Mouse (Mus musculus) CD4-positive helper T cell, adult 2 months (primary cell): ENCODE measurements at regions not wholly inside any gene's neighbourhood (a gene's known extent, or its start where the extent isn't known, plus 50 kb on each side); places are given as distances from the start of the nearest gene placed in this dataset.

ENCODE experiments used
- DNase-seq: peaks from one replicate; pipeline ENCODE4 v3.0.0-alpha.2; 2012; ENCODE audit warnings: low read depth, missing footprints, low spot score

DNA sequence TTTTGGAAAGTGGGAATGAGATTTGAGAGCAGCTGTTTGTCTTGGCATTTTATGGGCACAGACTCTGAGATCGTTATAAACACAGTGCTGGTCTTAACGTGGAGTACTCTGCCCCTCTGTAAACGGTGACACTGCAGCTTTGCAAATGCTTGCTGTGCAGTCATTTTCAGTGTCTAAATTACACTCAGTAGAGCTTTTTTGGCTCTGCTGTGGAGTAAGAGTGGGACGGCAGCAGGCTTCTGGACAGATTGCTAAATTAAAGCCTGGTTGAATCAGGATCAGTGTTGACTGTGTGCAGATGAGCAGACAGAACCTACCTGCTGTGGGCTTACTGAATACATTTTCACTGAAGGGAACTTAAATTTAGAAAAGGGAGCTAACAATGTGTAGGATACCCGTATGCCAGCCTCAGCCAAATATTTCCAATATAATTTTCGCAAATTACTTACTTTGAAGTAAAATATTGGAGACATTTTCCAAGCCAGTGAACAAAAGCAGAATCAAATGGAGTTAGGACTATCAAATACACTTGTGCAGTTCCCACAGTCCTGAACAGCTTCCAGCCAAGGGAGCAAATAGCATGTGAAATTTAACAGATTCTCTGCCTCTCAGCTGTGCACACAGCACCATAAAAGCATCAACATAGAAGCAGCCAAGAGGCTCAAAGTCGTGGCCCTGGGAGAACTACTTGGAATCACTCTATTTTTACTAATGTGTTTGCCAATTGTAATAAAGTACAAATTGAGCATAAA, 148.1 kb upstream of the Stac start:
- DNase-seq = no peak

DNA sequence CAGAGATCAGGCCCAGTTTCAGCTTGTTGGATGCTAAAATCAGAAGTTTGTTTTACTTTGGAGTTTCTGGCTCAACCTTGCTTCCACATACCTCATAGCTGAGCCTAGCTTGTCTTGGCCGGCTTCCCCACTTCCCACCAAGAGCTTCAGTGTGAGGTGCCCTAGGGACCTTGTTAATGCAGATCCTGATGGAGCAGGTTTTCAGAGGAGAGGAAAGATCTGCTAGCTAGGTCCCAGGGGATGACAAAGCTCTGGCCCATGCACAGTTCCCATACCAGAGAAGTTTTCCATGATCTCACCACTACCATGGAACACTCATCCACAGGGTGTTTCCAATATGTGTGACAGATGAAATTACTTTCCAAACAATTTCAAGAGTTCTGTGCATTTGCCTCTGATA, 131.9 kb upstream of the Stac start:
- DNase-seq = no peak

DNA sequence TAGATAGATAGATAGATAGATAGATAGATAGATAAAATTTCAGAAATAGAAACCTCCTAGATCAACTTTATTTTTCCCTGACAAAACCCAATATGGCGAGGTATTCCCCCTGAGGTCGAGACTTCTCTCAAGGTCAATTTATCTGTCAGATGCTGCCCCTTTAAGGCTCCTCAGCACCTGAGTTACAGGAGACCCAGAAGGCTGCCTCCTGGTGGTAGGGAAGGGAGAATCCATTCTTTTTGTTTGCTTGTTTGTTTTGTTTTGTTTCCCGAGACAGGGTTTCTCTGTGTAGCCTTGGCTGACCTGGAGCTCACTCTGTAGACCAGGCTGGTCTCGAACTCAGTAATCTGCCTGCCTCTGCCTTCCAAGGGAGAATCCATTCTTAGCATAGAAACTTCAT, 127.3 kb upstream of the Stac start:
- DNase-seq = no peak

GRCm38 (mm10) chr9:111804931-111805330, 114.8 kb upstream of the Stac start:
- DNase-seq = no peak

GRCm38 (mm10) chr9:111801381-111801780, 111.2 kb upstream of the Stac start:
- DNase-seq = no peak

- DNase-seq = no peak
Observed at GRCm38 (mm10) chr9:111800869-111801268, 110.7 kb upstream of the Stac start.

GRCm38 (mm10) chr9:111778981-111779380, 88.8 kb upstream of the Stac start:
- DNase-seq = no peak

GRCm38 (mm10) chr9:111777433-111778135, 87.4 kb upstream of the Stac start:
- DNase-seq = no peak

DNA sequence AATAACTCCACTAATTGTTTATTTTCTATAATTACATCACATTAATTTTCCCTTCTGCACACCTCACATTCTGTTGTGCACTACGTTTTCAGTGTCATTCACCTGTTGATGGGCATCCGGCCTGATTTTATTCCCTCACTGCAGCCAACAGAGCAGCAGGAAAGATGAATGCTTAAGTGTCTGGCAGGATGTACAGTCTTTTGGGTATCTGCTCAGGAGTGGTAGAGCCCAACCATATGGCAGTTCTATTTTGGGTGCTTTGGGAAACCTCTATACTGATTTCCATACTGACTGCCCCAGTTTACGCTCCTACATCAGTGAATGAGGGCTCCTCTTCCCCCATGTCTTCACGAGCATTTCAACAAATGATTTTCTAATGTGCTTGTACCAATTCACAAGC, 84.1 kb upstream of the Stac start:
- no peak for DNase-seq

DNA sequence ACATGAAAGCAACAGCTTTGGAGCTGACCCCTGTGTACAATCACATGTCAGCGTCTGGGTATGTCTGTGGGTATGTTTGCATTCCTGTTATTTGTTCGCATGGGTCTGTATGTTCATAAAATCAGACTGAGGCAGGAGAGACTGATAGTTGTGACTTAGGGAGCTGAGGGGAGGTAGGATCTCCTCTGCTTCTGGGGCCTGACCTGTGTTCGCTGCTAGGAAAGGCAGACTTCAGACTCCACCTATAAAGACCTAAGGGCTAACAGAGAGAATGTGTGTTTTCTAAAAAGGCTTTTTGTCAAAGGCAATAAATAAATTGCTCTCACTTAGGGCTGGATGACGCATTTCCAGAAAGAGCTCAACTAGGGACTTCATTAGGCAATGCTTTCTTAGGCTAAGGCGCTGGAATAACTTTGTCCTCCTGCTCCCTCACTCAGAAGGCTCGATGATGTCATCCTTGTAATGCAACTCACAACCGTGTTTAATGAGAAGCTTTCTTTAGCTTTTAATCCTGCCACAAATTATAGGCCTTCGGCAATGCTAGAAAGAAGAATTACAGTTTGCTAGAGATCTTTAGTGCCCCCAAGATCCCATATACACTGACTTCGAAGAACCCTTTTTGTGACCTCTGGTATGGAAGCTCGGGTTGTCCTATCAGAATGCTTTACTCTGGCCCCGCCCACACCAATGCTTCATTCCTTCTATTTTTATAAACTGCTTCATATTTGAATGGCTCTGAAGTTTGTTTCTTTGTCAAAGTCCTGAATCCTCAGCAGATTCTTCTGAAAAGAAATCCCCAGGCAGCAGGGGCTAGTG, 72.7 kb upstream of the Stac start:
- no peak for DNase-seq

DNA sequence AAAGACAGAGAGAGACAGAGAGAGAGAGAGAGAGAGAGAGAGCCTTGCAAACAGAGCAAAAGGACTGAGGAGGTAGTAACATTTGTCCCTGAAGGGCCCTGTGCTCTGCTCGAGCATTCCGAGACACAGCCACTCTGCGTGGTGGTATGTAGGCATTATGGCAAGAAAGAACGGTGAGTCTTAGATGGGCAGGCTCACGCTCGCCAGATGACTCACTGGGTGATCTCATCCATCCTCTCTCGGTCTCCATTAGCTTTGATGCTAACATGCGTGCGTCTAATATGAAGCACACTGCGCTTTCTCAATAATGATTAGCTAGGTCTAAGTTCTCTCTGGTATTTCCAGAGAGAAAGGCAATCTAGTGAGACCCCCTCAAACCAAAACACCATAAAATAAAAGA, 65.1 kb upstream of the Stac start:
- no peak for DNase-seq

DNA sequence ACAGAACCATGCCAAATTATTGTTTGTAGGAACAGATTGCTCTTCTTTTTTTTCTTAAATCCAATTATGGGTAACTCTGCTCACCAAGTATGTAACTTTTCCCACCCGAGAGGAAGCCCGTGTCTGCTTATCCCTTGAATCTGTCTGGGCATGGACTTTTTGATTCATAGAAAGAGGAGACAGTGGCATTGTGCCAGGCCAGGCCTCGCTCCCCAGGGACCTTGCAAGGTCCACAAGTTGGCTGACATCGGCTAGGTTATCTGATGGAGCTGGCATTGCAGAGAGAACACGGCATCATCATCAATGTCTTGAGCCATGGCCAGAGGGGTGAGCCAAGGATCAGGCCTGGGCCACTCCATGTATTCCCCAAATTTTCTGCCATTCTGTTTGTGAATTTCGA, 56.0 kb upstream of the Stac start:
- no peak for DNase-seq

- DNase-seq = no peak
Observed at GRCm38 (mm10) chr9:111745206-111745605, 55.1 kb upstream of the Stac start.
